Comparison of ENCODE assay signal across 8 mouse cellular contexts in the genomic region with DNA sequence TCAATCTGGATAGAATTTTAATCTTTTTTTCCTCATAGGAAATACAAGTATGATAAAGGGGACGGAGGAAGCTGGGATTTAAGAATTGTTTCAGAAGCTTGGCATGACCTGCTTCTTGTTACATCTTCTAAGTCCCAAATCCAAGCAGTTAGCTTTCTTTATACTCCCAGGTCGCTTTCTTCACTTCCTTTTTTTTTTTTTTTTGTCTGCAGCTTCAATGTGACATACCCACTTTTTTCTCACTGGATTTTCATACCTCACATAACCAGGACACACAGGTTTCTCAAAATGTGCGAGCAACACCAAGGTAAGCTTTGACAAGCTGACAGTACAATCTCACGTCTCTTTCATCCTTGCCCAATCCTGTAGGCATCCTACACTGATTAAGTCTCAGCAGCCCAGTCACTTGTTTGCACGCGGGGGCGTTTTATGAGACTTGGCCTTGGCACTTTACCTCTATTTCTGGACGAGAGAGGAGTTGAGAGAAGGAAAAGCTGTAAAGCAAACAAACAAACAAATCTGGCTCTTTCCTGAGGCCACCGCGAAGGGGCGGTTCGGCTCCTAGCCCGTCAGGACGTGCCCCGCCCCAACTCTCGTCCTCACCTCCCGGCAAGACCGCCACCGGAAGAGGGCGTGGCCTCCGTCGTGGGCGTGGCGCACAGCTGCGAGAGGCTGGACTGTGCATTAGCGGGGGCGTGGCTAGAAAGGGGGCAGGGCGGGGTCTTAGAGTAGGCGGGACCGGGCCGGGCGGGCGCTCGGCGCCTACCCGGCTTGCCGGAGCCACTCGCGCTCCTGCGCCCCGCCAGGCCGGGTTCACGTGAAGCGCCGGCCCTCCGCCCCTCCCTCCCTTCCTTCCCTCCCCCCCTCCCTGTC. TPM values are rescaled to one million over a fixed set of nuclear protein-coding genes. Genes with fewer than 3 reads are reported as not detected.
A peak's percentile ranks its signal among the peaks of the same experiment; 100 is the strongest.
DNase-seq lines count a peak whose midpoint lies in the region; ATAC-seq lines count a peak whose summit lies in the region.

A gene (plus strand): TSS at position 825 of the 873 bp plus-strand sequence.

- peak within 1 kb of the TSS; percentile 96 for H3K9ac ChIP-seq in heart, embryonic 13.5 days
- peak within 1 kb of the TSS; percentile 90 for H3K9ac ChIP-seq in liver, embryonic 12.5 days
- peak within 1 kb of the TSS; percentile 88 for H3K9ac ChIP-seq in stomach, embryonic 15.5 days

- H3K9me3 ChIP-seq in heart, embryonic 13.5 days, result no peaks in the 10 kb centered on the region
- H3K9me3 ChIP-seq in liver, embryonic 12.5 days (replicated peaks), result no peaks in the 10 kb centered on the region
- H3K9me3 ChIP-seq in stomach, embryonic 15.5 days, result no peaks in the 10 kb centered on the region

- 3% methylated on average over 28 of the region's 46 CpGs for WGBS in heart, embryonic 13.5 days
- WGBS in liver, embryonic 12.5 days (ENCODE audit: insufficient replicate concordance), result 2% methylated on average over 43 of the region's 46 CpGs
- 3% methylated on average over 34 of the region's 46 CpGs for WGBS in stomach, embryonic 15.5 days

- peak within 1 kb of the TSS; percentile 97 for H3K27ac ChIP-seq in brown adipose tissue, adult 24 weeks (replicated peaks; ENCODE audit: low read depth, low read length)
- peak within 1 kb of the TSS; percentile 93 for H3K27ac ChIP-seq in heart, embryonic 13.5 days (replicated peaks)
- peak within 1 kb of the TSS; percentile 82 for H3K27ac ChIP-seq in liver, embryonic 12.5 days
- H3K27ac ChIP-seq in stomach, embryonic 15.5 days, result peak within 1 kb of the TSS; percentile 86

- H3K27me3 ChIP-seq in heart, embryonic 13.5 days (replicated peaks), result no peaks in the 10 kb centered on the region
- H3K27me3 ChIP-seq in liver, embryonic 12.5 days (replicated peaks), result no peaks in the 10 kb centered on the region
- H3K27me3 ChIP-seq in stomach, embryonic 15.5 days (replicated peaks), result no peaks in the 10 kb centered on the region

- H3K36me3 ChIP-seq in heart, embryonic 13.5 days, result 0 out of 2 replicates have a peak, but pooled peaks cover under 1% of the 10 kb centered on the region
- no peaks in the 10 kb centered on the region for H3K36me3 ChIP-seq in liver, embryonic 12.5 days
- H3K36me3 ChIP-seq in stomach, embryonic 15.5 days, result no peaks in the 10 kb centered on the region

- ATAC-seq in heart, embryonic 13.5 days (ENCODE audit: extremely low read depth, insufficient number of reproducible peaks, low FRiP score, low TSS enrichment), result peak; percentile 100
- peak; percentile 99 for ATAC-seq in liver, embryonic 12.5 days
- ATAC-seq in stomach, embryonic 15.5 days (ENCODE audit: insufficient read depth, low FRiP score, low read depth), result peak; percentile 99

- peak within 1 kb of the TSS; percentile 98 for H3K4me3 ChIP-seq in brown adipose tissue, adult 24 weeks (ENCODE audit: insufficient read depth, low read depth, low read length)
- peak within 1 kb of the TSS; percentile 94 for H3K4me3 ChIP-seq in heart, embryonic 13.5 days
- peak within 1 kb of the TSS; percentile 84 for H3K4me3 ChIP-seq in liver, embryonic 12.5 days
- H3K4me3 ChIP-seq in stomach, embryonic 15.5 days (replicated peaks), result peak within 1 kb of the TSS; percentile 71

- peak; percentile 100 for DNase-seq in CD4-positive, CD25-positive, alpha-beta regulatory T cell, adult 2 months (ENCODE audit: low read depth, low spot score)
- peak; percentile 55 for DNase-seq in fat pad, adult 2 months (ENCODE audit: extremely low read depth, low read depth, low spot score)
- peak; percentile 100 for DNase-seq in kidney, postnatal 10 days
- DNase-seq in natural killer cell, adult 2 months (ENCODE audit: low spot score in 2 of 2), result peak; percentile 96 to 98

- peak within 1 kb of the TSS; percentile 80 for H3K4me2 ChIP-seq in heart, embryonic 13.5 days
- H3K4me2 ChIP-seq in liver, embryonic 12.5 days, result peak within 1 kb of the TSS; percentile 100
- H3K4me2 ChIP-seq in stomach, embryonic 15.5 days, result peak within 1 kb of the TSS; percentile 64

- peaks cover 7% of the 10 kb centered on the region; the same call in 1 of the 2 replicates for H3K4me1 ChIP-seq in brown adipose tissue, adult 24 weeks (ENCODE audit: control insufficient read depth, insufficient read depth, insufficient read length, low read length)
- peaks cover 40% of the 10 kb centered on the region for H3K4me1 ChIP-seq in heart, embryonic 13.5 days
- peaks cover 11% of the 10 kb centered on the region for H3K4me1 ChIP-seq in liver, embryonic 12.5 days
- 0 out of 2 replicates have a peak, but pooled peaks cover 9% of the 10 kb centered on the region for H3K4me1 ChIP-seq in stomach, embryonic 15.5 days

RNA-seq across cellular contexts. Expression of the gene that starts here (rescaled TPM):
- 63.1 and 81.4 TPM in 2 replicates for polyA plus RNA-seq in brown adipose tissue, adult 24 weeks (2012; ENCODE audit: insufficient read depth, insufficient read length, missing spikeins)
- polyA plus RNA-seq in heart, embryonic 13.5 days (2015; fragmentation: Nextera tagmentation; extraction: Ambion mirVana), result 6.4 and 6.9 TPM in 2 replicates
- polyA plus RNA-seq in liver, embryonic 12.5 days (2016; fragmentation: Nextera tagmentation; extraction: Ambion mirVana), result 5.2 and 5.3 TPM in 2 replicates
- polyA plus RNA-seq in stomach, embryonic 15.5 days (2015; fragmentation: Nextera tagmentation; extraction: Ambion mirVana), result 20.8 and 21.5 TPM in 2 replicates

Comparison
In these comparisons a context has a peak if more than half of its experiments do, and no peak if none do; other contexts are left out.
1. Peak in every context shown above with its lines: DNase-seq, ATAC-seq, H3K4me3 ChIP-seq and H3K27ac ChIP-seq.